Mouse (Mus musculus) embryo, embryonic 9.5 days (tissue): ENCODE data around the gene Olfr1352.
"Not testable (repeated sequence)": the region's sequence is repeated elsewhere in the genome, so short reads cannot be mapped to it uniquely, and the experiment has no call there.

ENCODE experiments used
- DNase-seq: peaks from one replicate; pipeline ENCODE4 v3.0.0-alpha.2; 2017; ENCODE audit errors: extremely low spot score

Gene Olfr1352

DNA sequence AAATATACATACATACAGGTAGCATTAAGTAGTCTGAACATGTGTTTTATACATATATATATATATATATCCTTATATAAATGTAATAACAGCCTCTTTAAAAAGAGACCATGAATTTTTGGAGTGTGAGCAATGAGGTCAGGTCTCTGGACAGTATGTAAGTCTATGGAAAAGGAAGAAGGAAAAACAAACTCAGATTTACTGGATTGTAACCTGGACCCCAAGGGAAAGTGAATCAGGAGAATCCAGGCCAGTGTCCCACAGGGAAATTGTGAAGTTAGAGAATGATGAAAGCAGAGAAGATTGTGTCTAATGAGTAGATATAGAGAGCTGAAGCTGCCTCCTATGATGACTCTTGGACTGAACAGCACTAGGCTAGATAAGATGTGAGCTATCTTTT is at the start of gene Olfr1352:
Gene Olfr1352 (plus strand): TSS at position 301 of the 400 bp plus-strand sequence.
- no peak for DNase-seq

DNA sequence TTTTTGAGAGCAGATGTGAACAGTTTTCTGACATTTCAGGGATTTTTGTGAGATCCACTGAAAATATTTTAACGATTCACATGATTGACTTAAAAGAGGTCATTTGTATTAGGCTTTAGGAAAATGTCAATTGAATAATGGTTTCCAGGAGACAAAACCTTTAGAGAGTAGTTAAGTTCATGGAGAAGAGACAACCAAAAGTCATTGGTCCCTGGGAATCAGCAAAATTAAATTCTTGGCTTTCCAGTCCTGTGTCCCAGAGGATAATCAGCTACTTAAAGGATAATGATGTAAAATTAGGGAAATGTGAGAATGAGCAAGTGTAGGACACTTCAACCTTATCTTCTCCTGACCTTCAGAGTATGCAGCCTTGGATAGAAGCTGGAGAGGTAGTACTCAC is 30.5 kb upstream of the Olfr1352 start, which contains the start of gene Olfr8:
Gene Olfr8 (plus strand): TSS at position 301 of the 400 bp plus-strand sequence.
- not testable (repeated sequence) for DNase-seq

GRCm38 (mm10) chr10:78963009-78963408 is 17.8 kb upstream of the Olfr1352 start, which contains the start of gene Olfr1353:
Gene Olfr1353, plus strand, starts transcription at chr10:78963309.
- not testable (repeated sequence) for DNase-seq

- DNase-seq: no peak
Measured at GRCm38 (mm10) chr10:79012172-79012571, 31.3 kb downstream of the Olfr1352 start, which contains the start of gene Olfr1351. Gene Olfr1351, plus strand, starts transcription at chr10:79012472.

DNA sequence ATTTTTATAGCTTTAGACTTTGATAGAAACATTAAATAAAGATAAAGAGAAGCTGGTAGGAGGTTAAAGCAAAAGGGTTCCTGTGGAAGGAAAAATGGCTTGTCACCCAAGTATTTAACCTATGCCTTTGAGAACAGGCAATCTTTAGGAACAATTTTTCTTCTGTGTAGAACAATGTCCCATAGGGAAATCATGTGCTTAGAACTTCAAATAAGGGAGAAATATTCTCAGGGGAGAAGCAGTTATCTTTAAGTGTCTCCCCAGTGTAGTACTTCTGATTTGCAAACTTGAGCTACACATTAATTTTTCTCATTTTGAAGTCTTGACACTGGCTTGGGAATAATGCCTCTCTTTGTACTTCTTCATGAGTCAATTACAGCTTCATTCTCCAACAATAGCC is 47.6 kb downstream of the Olfr1352 start, which contains the start of gene Olfr57:
Gene Olfr57 (plus strand): TSS at position 301 of the 400 bp plus-strand sequence.
- DNase-seq: no peak
